Comparison of ENCODE assay signal across 10 mouse cellular contexts in genomic region chr1:171065768-171066167, GRCm38 (mm10). TPM values are rescaled to one million over a fixed set of nuclear protein-coding genes. Genes with fewer than 3 reads are reported as not detected.
DNase-seq lines count a peak whose midpoint lies in the region; ATAC-seq lines count a peak whose summit lies in the region.
"Not testable (repeated sequence)": the region's sequence is repeated elsewhere in the genome, so short reads cannot be mapped to it uniquely, and the experiment has no call there.
"Had no signal": no experiment of that assay in that cellular context is flagged by ENCODE, and none has a peak within 500 bp of the region (broad histone marks: within the 10 kb centered on the region; RNA-seq: fewer than 3 reads in every experiment).

No protein-coding gene starts in this region.

- 6% methylated on average over 31 of the region's 45 CpGs for WGBS in forebrain, embryonic 13.5 days
- 5% methylated on average over 24 of the region's 45 CpGs for WGBS in heart, embryonic 16.5 days
- WGBS in kidney, embryonic 14.5 days, result 4% methylated on average over 26 of the region's 45 CpGs
- WGBS in limb, embryonic 11.5 days, result 6% methylated on average over 26 of the region's 45 CpGs
- WGBS in midbrain, embryonic 13.5 days, result 6% methylated on average over 30 of the region's 45 CpGs

- peaks cover 45% of the 10 kb centered on the region for H3K27me3 ChIP-seq in forebrain, embryonic 13.5 days
- peaks cover 23% of the 10 kb centered on the region for H3K27me3 ChIP-seq in heart, embryonic 16.5 days (ENCODE audit: control insufficient read depth, insufficient read depth, low read length)
- H3K27me3 ChIP-seq in kidney, embryonic 14.5 days (ENCODE audit: control insufficient read depth, insufficient read depth, low read length), result peaks cover 20% of the 10 kb centered on the region
- peaks cover 23% of the 10 kb centered on the region for H3K27me3 ChIP-seq in limb, embryonic 11.5 days (ENCODE audit: control insufficient read depth, insufficient read depth, low read length)
- peaks cover 47% of the 10 kb centered on the region for H3K27me3 ChIP-seq in midbrain, embryonic 13.5 days

- not testable (repeated sequence) for H3K36me3 ChIP-seq in forebrain, embryonic 13.5 days (ENCODE audit: poor library complexity, severe bottlenecking); heart, embryonic 16.5 days (ENCODE audit: control insufficient read depth, insufficient read depth); kidney, embryonic 14.5 days (ENCODE audit: control insufficient read depth, insufficient read depth, low read length); limb, embryonic 11.5 days (ENCODE audit: control insufficient read depth, insufficient read depth, low read length); midbrain, embryonic 13.5 days

- peak; percentile 45 for DNase-seq in adrenal gland, postnatal 10 days
- DNase-seq in limb, embryonic 11.5 days (ENCODE audit: low spot score), result not testable (repeated sequence)
- peak; percentile 48 for DNase-seq in spleen, adult 12 weeks (ENCODE audit: low spot score)
- DNase-seq in urinary bladder, postnatal 4 days (ENCODE audit: low spot score in 2 of 2), result peak; percentile 51 to 68

- H3K9ac ChIP-seq in forebrain, embryonic 13.5 days; heart, embryonic 16.5 days (ENCODE audit: low read length); kidney, embryonic 14.5 days (ENCODE audit: low read depth, low read length); limb, embryonic 11.5 days (ENCODE audit: low read length); midbrain, embryonic 13.5 days (replicated peaks): not testable (repeated sequence)

- peak; percentile 25 for ATAC-seq in forebrain, embryonic 13.5 days
- ATAC-seq in heart, embryonic 16.5 days (replicated peaks; ENCODE audit: extremely low read depth, insufficient read depth, low FRiP score), result peak; percentile 0; the same call in 1 of the 2 replicates
- ATAC-seq in kidney, embryonic 14.5 days (ENCODE audit: low FRiP score, low TSS enrichment), result peak; percentile 10
- peak; percentile 0; the same call in 1 of the 2 replicates for ATAC-seq in limb, embryonic 11.5 days (ENCODE audit: insufficient number of reproducible peaks, low FRiP score, low TSS enrichment, low read depth)
- ATAC-seq in midbrain, embryonic 13.5 days, result peak; percentile 34

- not testable (repeated sequence) for H3K27ac ChIP-seq in forebrain, embryonic 13.5 days; heart, embryonic 16.5 days (ENCODE audit: low read length); kidney, embryonic 14.5 days (ENCODE audit: low read depth, low read length); limb, embryonic 11.5 days (replicated peaks; ENCODE audit: low read depth, low read length); midbrain, embryonic 13.5 days

- peak overlapping the region; percentile 47 for H3K4me2 ChIP-seq in forebrain, embryonic 13.5 days
- H3K4me2 ChIP-seq in heart, embryonic 16.5 days (ENCODE audit: low read depth, low read length), result peak overlapping the region; percentile 48
- peak overlapping the region; percentile 41 for H3K4me2 ChIP-seq in kidney, embryonic 14.5 days (replicated peaks; ENCODE audit: low read depth, low read length)
- H3K4me2 ChIP-seq in limb, embryonic 11.5 days (ENCODE audit: low read depth, severe bottlenecking), result not testable (repeated sequence)
- H3K4me2 ChIP-seq in midbrain, embryonic 13.5 days (replicated peaks), result peak overlapping the region; percentile 48

- not testable (repeated sequence) for H3K4me1 ChIP-seq in forebrain, embryonic 13.5 days; heart, embryonic 16.5 days (ENCODE audit: control insufficient read depth, insufficient read depth, low read length); kidney, embryonic 14.5 days (ENCODE audit: control insufficient read depth, insufficient read depth, low read length); limb, embryonic 11.5 days (ENCODE audit: control insufficient read depth, insufficient read depth, low read length); midbrain, embryonic 13.5 days (replicated peaks)

- peak overlapping the region; percentile 31 for H3K4me3 ChIP-seq in forebrain, embryonic 13.5 days
- H3K4me3 ChIP-seq in heart, embryonic 16.5 days (ENCODE audit: low read length), result peak overlapping the region; percentile 35; the same call in 1 of the 2 replicates
- H3K4me3 ChIP-seq in kidney, embryonic 14.5 days (ENCODE audit: low read length), result peak overlapping the region; percentile 29
- H3K4me3 ChIP-seq in limb, embryonic 11.5 days (ENCODE audit: low read depth, low read length), result peak overlapping the region; percentile 20; the same call in 1 of the 2 replicates
- H3K4me3 ChIP-seq in midbrain, embryonic 13.5 days (replicated peaks), result peak overlapping the region; percentile 34

- not testable (repeated sequence) for H3K9me3 ChIP-seq in forebrain, embryonic 13.5 days (replicated peaks); heart, embryonic 16.5 days (replicated peaks; ENCODE audit: control insufficient read depth, low read length); kidney, embryonic 14.5 days (ENCODE audit: control insufficient read depth, low read length); limb, embryonic 11.5 days (ENCODE audit: control insufficient read depth, low read length); midbrain, embryonic 13.5 days

RNA-seq across cellular contexts. Expression of gene Fcgr3, which starts 1.0 kb away (rescaled TPM):
- 10 to 100 TPM in 1 of 2 experiments, 1 to 10 TPM in 1; 9.8 to 10.4 TPM for total RNA-seq in adrenal gland, postnatal 10 days (2021)
- 3.5 and 3.8 TPM in 2 replicates for polyA plus RNA-seq in forebrain, embryonic 13.5 days (2015; fragmentation: Nextera tagmentation; extraction: Ambion mirVana)
- polyA plus RNA-seq in heart, embryonic 16.5 days (2015; fragmentation: Nextera tagmentation; extraction: Ambion mirVana), result 10.2 and 10.7 TPM in 2 replicates
- polyA plus RNA-seq in kidney, embryonic 14.5 days (2014; fragmentation: Nextera tagmentation; extraction: Ambion mirVana), result 7.0 and 7.9 TPM in 2 replicates
- polyA plus RNA-seq in limb, embryonic 11.5 days (2014; fragmentation: Nextera tagmentation; extraction: Ambion mirVana), result 4.0 and 4.7 TPM in 2 replicates
- 4.8 and 6.0 TPM in 2 replicates for polyA plus RNA-seq in midbrain, embryonic 13.5 days (2015; fragmentation: Nextera tagmentation; extraction: Ambion mirVana)

RNA-seq across cellular contexts. Expression of gene Fcgr4, which starts 47.0 kb away (rescaled TPM):
- total RNA-seq in adrenal gland, postnatal 10 days (2021), result 1 to 10 TPM in 1 of 2 experiments, under 1 TPM in 1; 0.85 to 1.2 TPM
- polyA plus RNA-seq in forebrain, embryonic 13.5 days (2015; fragmentation: Nextera tagmentation; extraction: Ambion mirVana), result 0.33 TPM in 1 of 2 replicates, not detected in the other
- polyA plus RNA-seq in heart, embryonic 16.5 days (2015; fragmentation: Nextera tagmentation; extraction: Ambion mirVana), result 1.1 and 1.3 TPM in 2 replicates
- 0.97 and 1.0 TPM in 2 replicates for polyA plus RNA-seq in kidney, embryonic 14.5 days (2014; fragmentation: Nextera tagmentation; extraction: Ambion mirVana)
- 0.26 and 0.27 TPM in 2 replicates for polyA plus RNA-seq in limb, embryonic 11.5 days (2014; fragmentation: Nextera tagmentation; extraction: Ambion mirVana)
- polyA plus RNA-seq in midbrain, embryonic 13.5 days (2015; fragmentation: Nextera tagmentation; extraction: Ambion mirVana), result 0.15 TPM in 1 of 2 replicates, not detected in the other
- total RNA-seq: layer of hippocampus, adult 2 months had no signal
- polyA plus RNA-seq: testis, adult 2 months had no signal

RNA-seq across cellular contexts. Expression of gene Cfap126, which starts 48.0 kb away (rescaled TPM):
- 1 to 10 TPM in 1 of 2 experiments, under 1 TPM in 1; 0.51 to 1.3 TPM for total RNA-seq in adrenal gland, postnatal 10 days (2021)
- 6.6 and 7.8 TPM in 2 replicates for polyA plus RNA-seq in forebrain, embryonic 13.5 days (2015; fragmentation: Nextera tagmentation; extraction: Ambion mirVana)
- polyA plus RNA-seq in heart, embryonic 16.5 days (2015; fragmentation: Nextera tagmentation; extraction: Ambion mirVana), result 2.9 and 3.5 TPM in 2 replicates
- 2.9 and 3.8 TPM in 2 replicates for polyA plus RNA-seq in kidney, embryonic 14.5 days (2014; fragmentation: Nextera tagmentation; extraction: Ambion mirVana)
- 0.96 and 1.7 TPM in 2 replicates for polyA plus RNA-seq in limb, embryonic 11.5 days (2014; fragmentation: Nextera tagmentation; extraction: Ambion mirVana)
- polyA plus RNA-seq in midbrain, embryonic 13.5 days (2015; fragmentation: Nextera tagmentation; extraction: Ambion mirVana), result 2.0 and 3.7 TPM in 2 replicates
